Comparison of ENCODE assay signal across 17 mouse cellular contexts in genomic region chr1:152301355-152301754, GRCm38 (mm10).
A peak's percentile ranks its signal among the peaks of the same experiment; 100 is the strongest.
DNase-seq lines count a peak whose midpoint lies in the region; ATAC-seq lines count a peak whose summit lies in the region.
"Had no signal": no experiment of that assay in that cellular context is flagged by ENCODE, and none has a peak within 500 bp of the region (broad histone marks: within the 10 kb centered on the region; RNA-seq: fewer than 3 reads in every experiment).

No protein-coding gene starts in this region.

- ATAC-seq in hindbrain, embryonic 15.5 days (ENCODE audit: low FRiP score, low read depth), result peak; percentile 68; the same call in 1 of the 2 replicates
- ATAC-seq in hindbrain, embryonic 12.5 days (ENCODE audit: low FRiP score), result no peak
- no peak for ATAC-seq in midbrain, embryonic 11.5 days (ENCODE audit: low FRiP score)
- ATAC-seq in midbrain, embryonic 13.5 days, result peak; percentile 45; the same call in 1 of the 2 replicates
- no peak for ATAC-seq in kidney, embryonic 16.5 days (ENCODE audit: low FRiP score, low TSS enrichment)
- ATAC-seq: intestine, embryonic 15.5 days had no signal

- H3K4me1 ChIP-seq in hindbrain, embryonic 15.5 days (replicated peaks), result 0 out of 2 replicates have a peak, but pooled peaks cover 3% of the 10 kb centered on the region
- 0 out of 2 replicates have a peak, but pooled peaks cover 3% of the 10 kb centered on the region for H3K4me1 ChIP-seq in hindbrain, embryonic 12.5 days
- H3K4me1 ChIP-seq in midbrain, embryonic 11.5 days (ENCODE audit: control insufficient read depth, insufficient read depth, low read length), result no peaks in the 10 kb centered on the region
- no peaks in the 10 kb centered on the region for H3K4me1 ChIP-seq in midbrain, embryonic 10.5 days
- no peaks in the 10 kb centered on the region for H3K4me1 ChIP-seq in midbrain, embryonic 13.5 days (replicated peaks)
- H3K4me1 ChIP-seq in kidney, embryonic 16.5 days (ENCODE audit: insufficient read depth, low read length), result no peaks in the 10 kb centered on the region
- H3K4me1 ChIP-seq: embryonic facial prominence, embryonic 10.5 days; intestine, embryonic 15.5 days; kidney, embryonic 15.5 days had no signal

- no peak overlapping the region for H3K4me3 ChIP-seq in hindbrain, embryonic 15.5 days
- H3K4me3 ChIP-seq in hindbrain, embryonic 12.5 days, result no peak overlapping the region
- H3K4me3 ChIP-seq in midbrain, embryonic 11.5 days (ENCODE audit: low read depth, low read length), result no peak overlapping the region
- H3K4me3 ChIP-seq in midbrain, embryonic 10.5 days, result no peak overlapping the region
- no peak overlapping the region for H3K4me3 ChIP-seq in midbrain, embryonic 13.5 days (replicated peaks)
- H3K4me3 ChIP-seq in kidney, embryonic 16.5 days (ENCODE audit: low read length), result no peak overlapping the region
- H3K4me3 ChIP-seq: embryonic facial prominence, embryonic 10.5 days; heart, embryonic 12.5 days; intestine, embryonic 15.5 days; kidney, embryonic 15.5 days; layer of hippocampus, adult 2 months; limb, embryonic 15.5 days had no signal

- H3K27ac ChIP-seq in hindbrain, embryonic 15.5 days (replicated peaks), result no peak overlapping the region
- no peak overlapping the region for H3K27ac ChIP-seq in hindbrain, embryonic 12.5 days
- no peak overlapping the region for H3K27ac ChIP-seq in midbrain, embryonic 11.5 days (ENCODE audit: low read depth, low read length)
- H3K27ac ChIP-seq in midbrain, embryonic 10.5 days (replicated peaks), result no peak overlapping the region
- no peak overlapping the region for H3K27ac ChIP-seq in midbrain, embryonic 13.5 days
- H3K27ac ChIP-seq in kidney, embryonic 16.5 days (ENCODE audit: low read length), result no peak overlapping the region
- H3K27ac ChIP-seq: embryonic facial prominence, embryonic 10.5 days; intestine, embryonic 15.5 days; kidney, embryonic 15.5 days; layer of hippocampus, adult 2 months; limb, embryonic 15.5 days had no signal

- H3K9ac ChIP-seq in hindbrain, embryonic 15.5 days, result no peak overlapping the region
- H3K9ac ChIP-seq in hindbrain, embryonic 12.5 days, result no peak overlapping the region
- no peak overlapping the region for H3K9ac ChIP-seq in midbrain, embryonic 11.5 days (ENCODE audit: low read length)
- no peak overlapping the region for H3K9ac ChIP-seq in midbrain, embryonic 13.5 days (replicated peaks)
- no peak overlapping the region for H3K9ac ChIP-seq in kidney, embryonic 16.5 days (replicated peaks; ENCODE audit: low read length)
- H3K9ac ChIP-seq: heart, embryonic 12.5 days; intestine, embryonic 15.5 days; kidney, embryonic 15.5 days; limb, embryonic 15.5 days had no signal

- DNase-seq in midbrain, embryonic 11.5 days (ENCODE audit: low spot score, missing footprints), result peak; percentile 17
- DNase-seq in midbrain, embryonic 10.5 days (ENCODE audit: low spot score), result no peak
- peak; percentile 22 for DNase-seq in right cerebral cortex, postnatal 14 days
- DNase-seq: adrenal gland, postnatal 10 days; cerebellum, adult 2 months; lung, postnatal 14 days; thymus, adult 18-20 months had no signal

- H3K27me3 ChIP-seq in hindbrain, embryonic 15.5 days, result no peaks in the 10 kb centered on the region
- no peaks in the 10 kb centered on the region for H3K27me3 ChIP-seq in hindbrain, embryonic 12.5 days
- H3K27me3 ChIP-seq in midbrain, embryonic 11.5 days (ENCODE audit: control insufficient read depth, insufficient read depth, low read length), result no peaks in the 10 kb centered on the region
- no peaks in the 10 kb centered on the region for H3K27me3 ChIP-seq in midbrain, embryonic 10.5 days (ENCODE audit: low read depth, poor library complexity, severe bottlenecking)
- no peaks in the 10 kb centered on the region for H3K27me3 ChIP-seq in midbrain, embryonic 13.5 days
- H3K27me3 ChIP-seq in kidney, embryonic 16.5 days (ENCODE audit: insufficient read depth, low read length), result no peaks in the 10 kb centered on the region
- H3K27me3 ChIP-seq: heart, embryonic 12.5 days; intestine, embryonic 15.5 days; kidney, embryonic 15.5 days; limb, embryonic 15.5 days had no signal

- no peaks in the 10 kb centered on the region for H3K9me3 ChIP-seq in hindbrain, embryonic 15.5 days
- H3K9me3 ChIP-seq in hindbrain, embryonic 12.5 days (replicated peaks), result no peaks in the 10 kb centered on the region
- no peaks in the 10 kb centered on the region for H3K9me3 ChIP-seq in midbrain, embryonic 11.5 days (ENCODE audit: control insufficient read depth, low read length)
- H3K9me3 ChIP-seq in midbrain, embryonic 10.5 days (replicated peaks), result 0 out of 2 replicates have a peak, but pooled peaks cover 4% of the 10 kb centered on the region
- H3K9me3 ChIP-seq in midbrain, embryonic 13.5 days, result no peaks in the 10 kb centered on the region
- no peaks in the 10 kb centered on the region for H3K9me3 ChIP-seq in kidney, embryonic 16.5 days (ENCODE audit: low read length)
- H3K9me3 ChIP-seq: intestine, embryonic 15.5 days; kidney, embryonic 15.5 days; limb, embryonic 15.5 days had no signal

- no peak overlapping the region for H3K4me2 ChIP-seq in hindbrain, embryonic 15.5 days
- no peak overlapping the region for H3K4me2 ChIP-seq in hindbrain, embryonic 12.5 days (replicated peaks)
- H3K4me2 ChIP-seq in midbrain, embryonic 11.5 days, result no peak overlapping the region
- no peak overlapping the region for H3K4me2 ChIP-seq in midbrain, embryonic 13.5 days (replicated peaks)
- H3K4me2 ChIP-seq in kidney, embryonic 16.5 days (replicated peaks; ENCODE audit: low read depth, low read length), result no peak overlapping the region
- H3K4me2 ChIP-seq: heart, embryonic 12.5 days; intestine, embryonic 15.5 days; kidney, embryonic 15.5 days; limb, embryonic 15.5 days had no signal

- no peaks in the 10 kb centered on the region for H3K36me3 ChIP-seq in hindbrain, embryonic 15.5 days
- no peaks in the 10 kb centered on the region for H3K36me3 ChIP-seq in hindbrain, embryonic 12.5 days
- no peaks in the 10 kb centered on the region for H3K36me3 ChIP-seq in midbrain, embryonic 11.5 days (ENCODE audit: control insufficient read depth, insufficient read depth, low read length)
- no peaks in the 10 kb centered on the region for H3K36me3 ChIP-seq in midbrain, embryonic 10.5 days
- no peaks in the 10 kb centered on the region for H3K36me3 ChIP-seq in midbrain, embryonic 13.5 days
- no peaks in the 10 kb centered on the region for H3K36me3 ChIP-seq in kidney, embryonic 16.5 days (ENCODE audit: insufficient read depth, low read length)
- H3K36me3 ChIP-seq: embryonic facial prominence, embryonic 10.5 days; heart, embryonic 12.5 days; intestine, embryonic 15.5 days; kidney, embryonic 15.5 days; limb, embryonic 15.5 days had no signal

- 43% methylated on average over 8 of the region's 8 CpGs for WGBS in hindbrain, embryonic 15.5 days
- WGBS in hindbrain, embryonic 12.5 days, result 70% methylated on average over 8 of the region's 8 CpGs
- WGBS in midbrain, embryonic 11.5 days, result 80% methylated on average over 8 of the region's 8 CpGs
- 86% methylated on average over 8 of the region's 8 CpGs for WGBS in midbrain, embryonic 10.5 days
- WGBS in midbrain, embryonic 13.5 days, result 66% methylated on average over 8 of the region's 8 CpGs
- 86% methylated on average over 8 of the region's 8 CpGs for WGBS in kidney, embryonic 16.5 days

Comparison
In these comparisons a context has a peak if more than half of its experiments do, and no peak if none do; other contexts are left out.
1. ATAC-seq: peak in hindbrain, embryonic 15.5 days (single experiment) and midbrain, embryonic 13.5 days (single experiment); none in hindbrain, embryonic 12.5 days (single experiment), midbrain, embryonic 11.5 days (single experiment) and kidney, embryonic 16.5 days (single experiment).